Mouse (Mus musculus) activated CD4-positive, CD25-positive, alpha-beta regulatory T cell, adult 9 weeks (primary cell): Measurements from ENCODE around the gene Hba-a2. TPM values are rescaled to one million over a fixed set of nuclear protein-coding genes. Genes with fewer than 3 reads are reported as not detected.

Experiments used
- polyA plus RNA-seq: library from polyadenylated mRNA; unstranded; fragments of 100-300 nt; shearing (Covaris generic); gene quantifications from one replicate; pipeline ENCODE4 v1.2.1, GENCODE M21; 2017

Gene Hba-a2
- 531 TPM for polyA plus RNA-seq

GRCm38 (mm10) chr11:32296203-32296602, at the start of gene Hba-a2:
Gene Hba-a2, plus strand, starts transcription at chr11:32296489.

GRCm38 (mm10) chr11:32267188-32267884, 29.0 kb upstream of the Hba-a2 start, which contains the start of gene Nprl3:
Gene Nprl3, minus strand, starts transcription at chr11:32267707.

GRCm38 (mm10) chr11:32276347-32276746, 19.9 kb upstream of the Hba-a2 start, which contains the start of gene Hba-x:
Gene Hba-x, plus strand, starts transcription at chr11:32276400.

GRCm38 (mm10) chr11:32283091-32283777, 13.1 kb upstream of the Hba-a2 start, which contains the start of gene Hba-a1:
Gene Hba-a1, plus strand, starts transcription at chr11:32283511.

GRCm38 (mm10) chr11:32286695-32287492, 9.4 kb upstream of the Hba-a2 start, which contains the start of gene Hbq1b:
Gene Hbq1b, plus strand, starts transcription at chr11:32286965.

GRCm38 (mm10) chr11:32299865-32300264, 3.6 kb downstream of the Hba-a2 start, which contains the start of gene Hbq1a:
Gene Hbq1a, plus strand, starts transcription at chr11:32300069.

Other genes starting within 250 kb of the Hba-a2 start
- gene Il9r, start 96.2 kb upstream of the Hba-a2 start, polyA plus RNA-seq, result 18.3 TPM
- 48.8 TPM for gene Snrnp25, start 91.1 kb upstream of the Hba-a2 start, polyA plus RNA-seq
- 0.83 TPM for gene Rhbdf1, start 74.2 kb upstream of the Hba-a2 start, polyA plus RNA-seq
- 35.5 TPM for gene Mpg, start 70.0 kb upstream of the Hba-a2 start, polyA plus RNA-seq
- 70.8 TPM for gene Nprl3, start 28.8 kb upstream of the Hba-a2 start, polyA plus RNA-seq
- not detected for gene Hba-x, start 20.1 kb upstream of the Hba-a2 start, polyA plus RNA-seq
- gene Hba-a1, start 13.0 kb upstream of the Hba-a2 start, polyA plus RNA-seq, result 359 TPM
- gene Hbq1b, start 9.5 kb upstream of the Hba-a2 start, polyA plus RNA-seq, result not detected
- not detected for gene Hbq1a, start 3.6 kb downstream of the Hba-a2 start, polyA plus RNA-seq
- gene Sh3pxd2b, start 51.3 kb downstream of the Hba-a2 start, polyA plus RNA-seq, result 0.05 TPM
- 3.7 TPM for gene Ubtd2, start 158.9 kb downstream of the Hba-a2 start, polyA plus RNA-seq
- gene Efcab9, start 235.6 kb downstream of the Hba-a2 start, polyA plus RNA-seq, result 2.7 TPM
- gene Stk10, start 236.8 kb downstream of the Hba-a2 start, polyA plus RNA-seq, result 333 TPM